Mouse (Mus musculus) embryonic facial prominence, embryonic 15.5 days (tissue): ENCODE measurements at regions not wholly inside any gene's neighbourhood (a gene's known extent, or its start where the extent isn't known, plus 50 kb on each side); places are given as distances from the start of the nearest gene placed in this dataset.

Experiments used
- ATAC-seq: fragments of 200-750 bp; cut with Nextera tagmentation; 2 replicates; pipeline ENCODE4 v1.8.0; 2017; ENCODE audit warnings: low read depth, moderate TSS enrichment; ENCODE audit not compliant: insufficient number of reproducible peaks, low FRiP score, low TSS enrichment
- H3K27ac ChIP-seq: fragments of 300-500 bp; sonication (generic); replicated peaks from 2 replicates; pipeline ENCODE4 v1.5.1; 2015; ENCODE audit warnings: mild to moderate bottlenecking, inconsistent platforms
- H3K27me3 ChIP-seq: fragments of 300-500 bp; sonication (generic); 2 replicates; pipeline ENCODE4 v1.6.1; 2015; ENCODE audit warnings: inconsistent platforms
- H3K36me3 ChIP-seq: fragments of 300-500 bp; sonication (generic); 2 replicates; pipeline ENCODE4 v1.6.1; 2015; ENCODE audit warnings: mild to moderate bottlenecking, inconsistent platforms
- H3K4me1 ChIP-seq: fragments of 300-500 bp; sonication (generic); 2 replicates; pipeline ENCODE4 v1.6.1; 2015; ENCODE audit warnings: inconsistent platforms
- H3K4me2 ChIP-seq: fragments of 300-500 bp; sonication (generic); replicated peaks from 2 replicates; pipeline ENCODE4 v1.6.1; 2015; ENCODE audit warnings: mild to moderate bottlenecking, inconsistent platforms
- H3K4me3 ChIP-seq: fragments of 300-500 bp; sonication (generic); replicated peaks from 2 replicates; pipeline ENCODE4 v1.5.1; 2015; ENCODE audit warnings: mild to moderate bottlenecking, inconsistent platforms
- H3K9ac ChIP-seq: fragments of 300-500 bp; sonication (generic); 2 replicates; pipeline ENCODE4 v1.6.1; 2015; ENCODE audit warnings: inconsistent platforms
- H3K9me3 ChIP-seq: fragments of 300-500 bp; sonication (generic); replicated peaks from 2 replicates; pipeline ENCODE4 v1.6.1; 2016; ENCODE audit warnings: inconsistent platforms
- WGBS: fragments of 180-500 bp; shearing (Covaris S2); methylation state at CpG from one replicate; pipeline ENCODE4 v1.1.7; 2015; 5-methylcytosine and 5-hydroxymethylcytosine counted together

DNA sequence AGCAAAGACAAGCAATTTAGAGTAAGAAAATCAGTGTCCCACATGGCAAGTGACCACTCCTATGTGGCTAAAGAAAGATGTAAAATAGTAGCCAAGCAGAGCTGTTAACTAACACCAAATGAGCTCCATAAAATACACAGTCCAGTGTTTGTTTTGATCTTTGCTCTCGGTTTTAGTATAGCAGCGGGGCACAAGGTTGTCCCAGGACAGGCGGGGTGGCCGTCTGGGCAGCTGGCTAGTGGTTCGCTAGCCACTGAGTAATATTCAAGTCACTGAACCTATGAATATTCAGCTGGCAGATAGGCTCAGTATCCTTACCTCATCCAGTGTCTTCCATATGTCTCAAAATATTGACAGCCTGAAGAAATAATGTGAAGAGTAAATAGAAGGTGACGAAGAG lies 189.5 kb downstream of the Klf5 start:
- Histone ChIP-seq H3K4me1 (no peaks in the 10 kb centered on the region), H3K4me2 (no peak overlapping the region), H3K9ac (no peak overlapping the region), H3K27ac (no peak overlapping the region), H3K36me3 (no peaks in the 10 kb centered on the region), H3K27me3 (no peaks in the 10 kb centered on the region), H3K4me3 (no peak overlapping the region), H3K9me3 (no peaks in the 10 kb centered on the region)
- ATAC-seq: no peak
- WGBS: 71% methylated on average over 6 of the region's 6 CpGs

DNA sequence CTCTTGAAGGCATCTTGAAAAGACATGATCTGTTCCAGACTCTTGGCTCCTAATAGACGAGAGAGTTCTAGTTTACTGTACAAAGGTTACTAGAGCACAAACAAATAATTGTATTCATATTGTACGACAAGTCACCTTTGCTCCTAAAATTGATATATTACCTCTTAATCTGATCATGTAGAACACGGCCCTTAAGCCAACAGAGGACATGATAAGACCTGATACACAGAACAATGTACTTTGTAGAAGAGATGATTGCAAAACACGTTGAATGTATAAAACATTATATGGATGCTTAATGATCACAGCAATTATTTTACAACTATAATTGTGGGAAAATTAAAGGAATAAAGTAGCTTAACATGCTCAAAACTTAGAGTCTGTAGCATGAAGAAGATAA lies 194.7 kb downstream of the Klf5 start:
- Histone ChIP-seq H3K27ac (no peak overlapping the region), H3K27me3 (no peaks in the 10 kb centered on the region), H3K4me3 (no peak overlapping the region), H3K9ac (no peak overlapping the region), H3K9me3 (no peaks in the 10 kb centered on the region), H3K36me3 (no peaks in the 10 kb centered on the region), H3K4me1 (no peaks in the 10 kb centered on the region), H3K4me2 (no peak overlapping the region)
- ATAC-seq: no peak
- WGBS: 72% methylated on average over 4 of the region's 4 CpGs

DNA sequence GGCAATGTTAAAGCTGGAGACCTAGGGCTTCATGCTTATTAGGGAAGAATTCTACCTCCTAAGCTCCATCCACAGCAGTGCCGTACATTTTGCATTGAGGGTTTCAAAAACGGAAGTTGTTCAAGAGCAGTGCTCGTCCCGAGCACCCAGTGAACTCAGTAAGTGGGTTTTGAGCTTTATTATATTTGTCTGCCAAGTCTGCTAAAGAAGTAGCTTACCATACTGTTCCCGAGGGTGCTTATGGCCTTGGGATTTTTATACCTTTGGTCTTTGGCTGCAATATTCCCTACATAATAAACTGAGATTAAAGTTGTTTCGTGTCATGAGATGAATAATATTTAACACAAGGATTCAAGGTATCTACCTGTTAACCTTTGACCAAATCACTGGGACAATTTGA lies 195.2 kb downstream of the Klf5 start:
- no peak for ATAC-seq
- WGBS: 83% methylated on average over 6 of the region's 6 CpGs
- Histone ChIP-seq H3K27ac (no peak overlapping the region), H3K9ac (no peak overlapping the region), H3K27me3 (no peaks in the 10 kb centered on the region), H3K36me3 (no peaks in the 10 kb centered on the region), H3K4me3 (no peak overlapping the region), H3K4me2 (no peak overlapping the region), H3K4me1 (no peaks in the 10 kb centered on the region), H3K9me3 (no peaks in the 10 kb centered on the region)

DNA sequence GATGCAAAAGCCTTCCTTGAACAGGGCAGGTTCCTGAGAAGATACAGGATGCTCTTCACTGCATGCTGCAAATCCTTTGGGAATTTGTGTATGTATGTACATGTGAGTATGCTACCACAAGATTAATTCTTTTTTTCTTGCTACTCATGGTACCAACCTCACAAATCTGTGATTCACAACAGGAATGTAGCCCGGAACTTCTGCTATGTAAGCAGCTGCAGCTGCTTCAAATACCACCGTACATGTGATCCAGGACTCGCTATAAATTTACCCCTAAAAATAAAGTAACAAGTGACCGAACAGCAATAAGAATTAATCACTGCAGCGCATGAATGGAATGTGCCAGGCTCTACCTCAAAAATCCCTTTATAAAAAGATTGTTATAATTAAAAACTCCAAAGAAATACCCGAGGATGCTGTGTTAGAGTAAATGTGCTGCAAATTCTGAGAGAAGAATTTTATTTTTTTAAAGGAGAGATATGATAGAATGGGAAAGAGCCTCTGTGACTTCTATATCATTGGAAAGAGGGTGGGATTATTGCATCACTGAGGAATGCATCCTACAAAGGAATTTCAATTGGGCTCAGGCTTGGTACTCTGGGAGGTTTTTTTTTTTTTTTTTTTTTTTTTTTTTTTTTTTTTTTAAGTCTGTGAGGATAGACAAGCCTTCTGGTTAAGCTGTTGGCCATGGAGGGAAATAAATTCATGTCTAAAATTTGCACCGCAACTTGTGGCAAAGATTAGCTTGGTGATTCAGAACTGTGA lies 201.2 kb downstream of the Klf5 start:
- no peak overlapping the region for H3K27ac ChIP-seq
- no peaks in the 10 kb centered on the region for H3K9me3 ChIP-seq
- WGBS: 62% methylated on average over 7 of the region's 7 CpGs
- H3K27me3 ChIP-seq: no peaks in the 10 kb centered on the region
- H3K4me1 ChIP-seq: no peaks in the 10 kb centered on the region
- ATAC-seq: no peak
- no peaks in the 10 kb centered on the region for H3K36me3 ChIP-seq
- H3K4me2 ChIP-seq: no peak overlapping the region
- no peak overlapping the region for H3K9ac ChIP-seq
- no peak overlapping the region for H3K4me3 ChIP-seq

DNA sequence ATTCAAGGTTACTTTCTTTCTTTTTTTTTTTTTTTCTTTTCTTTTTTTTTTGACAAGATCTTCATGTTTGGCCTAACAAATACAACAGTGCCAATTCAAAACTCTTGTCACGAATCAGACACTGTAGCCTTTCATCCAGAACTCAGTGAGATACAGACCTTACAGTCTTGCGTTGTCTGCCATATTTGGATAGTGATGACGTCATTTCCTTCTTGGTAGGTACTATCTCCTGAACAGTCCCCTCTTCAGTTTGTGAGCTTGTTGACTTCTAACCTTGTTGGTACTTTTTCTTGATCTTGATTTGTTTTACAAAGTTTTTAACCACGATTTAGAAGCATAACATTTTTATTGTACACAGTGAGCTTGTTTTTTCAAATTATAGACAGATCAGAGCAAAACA lies 206.4 kb downstream of the Klf5 start:
- 70% methylated on average over 4 of the region's 4 CpGs for WGBS
- H3K4me2 ChIP-seq: no peak overlapping the region
- no peak overlapping the region for H3K27ac ChIP-seq
- H3K4me1 ChIP-seq: no peaks in the 10 kb centered on the region
- no peak overlapping the region for H3K4me3 ChIP-seq
- no peak overlapping the region for H3K9ac ChIP-seq
- H3K27me3 ChIP-seq: no peaks in the 10 kb centered on the region
- ATAC-seq: no peak
- no peaks in the 10 kb centered on the region for H3K9me3 ChIP-seq
- H3K36me3 ChIP-seq: no peaks in the 10 kb centered on the region

DNA sequence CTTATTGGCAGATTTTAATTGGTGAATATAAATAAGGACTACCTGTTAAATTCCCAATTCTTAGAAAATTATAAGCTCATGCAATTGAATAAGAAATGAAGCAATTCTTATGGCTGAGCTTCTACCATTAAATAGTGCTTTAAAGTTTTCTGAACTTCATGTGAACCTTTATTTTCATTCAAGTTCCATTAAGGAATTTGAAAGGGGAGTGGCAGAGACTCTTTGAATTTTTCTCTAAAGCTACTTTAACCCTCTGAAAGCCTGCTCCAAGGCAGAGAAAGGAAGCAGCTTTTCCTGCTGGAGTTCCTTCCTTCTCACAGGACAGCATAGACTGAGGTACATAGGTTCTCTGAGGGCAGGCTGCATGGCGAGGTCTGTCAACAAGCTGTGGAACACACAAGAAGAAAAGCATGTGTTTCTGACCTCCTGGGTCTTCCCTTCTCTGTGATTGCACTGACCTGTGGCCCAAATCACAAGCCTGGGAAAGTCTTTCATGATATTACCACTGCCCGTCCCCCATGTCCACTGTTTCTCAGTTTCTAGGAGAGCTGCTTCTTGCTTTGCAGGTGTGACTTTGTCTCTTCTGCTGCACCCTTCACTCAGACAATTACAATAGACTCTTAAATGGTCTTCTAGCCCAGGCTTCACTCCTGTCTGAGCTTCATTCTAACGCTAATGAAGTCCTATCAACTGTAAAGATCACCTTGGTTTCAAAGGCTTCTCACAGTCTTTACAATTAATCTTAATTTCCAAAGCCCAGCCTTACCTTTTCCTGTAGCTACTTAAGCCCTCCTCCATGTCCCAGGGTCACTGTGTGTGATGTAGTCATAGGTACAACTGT lies 211.4 kb downstream of the Klf5 start:
- no peaks in the 10 kb centered on the region for H3K9me3 ChIP-seq
- no peak overlapping the region for H3K27ac ChIP-seq
- H3K36me3 ChIP-seq: no peaks in the 10 kb centered on the region
- no peaks in the 10 kb centered on the region for H3K4me1 ChIP-seq
- no peak overlapping the region for H3K4me2 ChIP-seq
- H3K27me3 ChIP-seq: no peaks in the 10 kb centered on the region
- H3K4me3 ChIP-seq: no peak overlapping the region
- H3K9ac ChIP-seq: no peak overlapping the region
- 43% methylated on average over 3 of the region's 3 CpGs for WGBS
- no peak for ATAC-seq

DNA sequence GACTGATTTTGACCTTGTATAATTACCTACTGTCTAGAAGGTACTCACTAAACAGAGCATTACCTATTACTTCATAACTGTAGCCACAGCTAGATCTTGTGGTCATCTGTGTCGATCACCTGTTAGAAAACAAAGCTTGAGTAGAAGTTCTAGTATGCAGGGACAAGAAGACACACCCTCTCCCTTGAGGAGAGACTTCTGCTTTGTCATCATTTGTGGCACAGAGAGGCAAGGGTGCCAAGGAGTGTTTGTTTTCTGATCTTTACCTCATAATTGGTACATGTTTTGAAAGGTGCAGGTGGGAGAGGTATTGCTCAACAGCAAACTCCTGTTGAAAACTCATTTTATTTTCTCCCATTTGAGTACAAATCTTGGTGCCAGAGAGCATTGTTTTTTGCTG lies 217.0 kb downstream of the Klf5 start:
- H3K27me3 ChIP-seq: no peaks in the 10 kb centered on the region
- no peaks in the 10 kb centered on the region for H3K4me1 ChIP-seq
- no peak for ATAC-seq
- no peak overlapping the region for H3K9ac ChIP-seq
- H3K4me3 ChIP-seq: no peak overlapping the region
- 83% methylated on average over 1 of the region's 1 CpGs for WGBS
- H3K4me2 ChIP-seq: no peak overlapping the region
- no peaks in the 10 kb centered on the region for H3K9me3 ChIP-seq
- H3K36me3 ChIP-seq: no peaks in the 10 kb centered on the region
- H3K27ac ChIP-seq: no peak overlapping the region

DNA sequence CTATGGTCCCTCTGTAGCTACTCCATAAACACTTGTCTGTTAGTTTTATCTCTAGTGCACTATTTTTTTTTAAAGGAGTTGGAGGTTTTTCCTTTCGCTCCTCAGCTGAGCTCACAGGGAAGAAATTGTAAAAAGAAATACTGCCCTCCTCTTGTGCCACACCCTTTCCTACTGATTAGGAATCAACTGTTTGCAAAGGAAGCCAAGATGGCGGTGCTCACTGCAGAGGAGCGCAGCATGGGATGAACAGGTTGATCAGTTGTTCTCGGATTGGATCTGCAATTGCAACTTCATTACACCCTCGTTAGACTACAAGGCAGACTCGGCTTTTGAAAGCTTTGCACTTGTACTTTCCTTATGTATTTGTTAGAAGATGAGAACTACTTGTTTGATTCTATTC lies 218.2 kb downstream of the Klf5 start:
- WGBS: 89% methylated on average over 6 of the region's 6 CpGs

DNA sequence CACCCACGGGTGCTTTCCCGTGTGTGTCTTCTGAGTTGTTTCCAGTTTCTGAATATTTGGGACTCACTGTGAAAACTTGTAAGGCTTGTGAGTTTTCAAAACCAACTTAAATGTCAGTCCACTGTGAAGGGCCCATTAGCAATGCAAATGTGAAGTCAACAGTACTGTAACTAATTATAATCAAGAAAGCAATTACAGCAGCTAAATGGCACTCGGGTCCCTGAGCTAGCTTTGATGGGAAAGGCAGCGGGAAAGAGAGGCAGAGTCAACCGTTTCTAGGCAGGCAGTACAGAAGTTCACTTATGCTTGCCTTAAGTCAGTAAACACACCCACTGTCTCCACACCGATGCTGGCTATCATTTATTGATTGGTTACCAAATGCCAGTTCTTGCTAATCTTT lies 221.9 kb downstream of the Klf5 start:
- H3K9me3 ChIP-seq: no peaks in the 10 kb centered on the region
- no peak overlapping the region for H3K27ac ChIP-seq
- no peaks in the 10 kb centered on the region for H3K27me3 ChIP-seq
- H3K36me3 ChIP-seq: no peaks in the 10 kb centered on the region
- ATAC-seq: no peak
- H3K9ac ChIP-seq: no peak overlapping the region
- H3K4me2 ChIP-seq: no peak overlapping the region
- no peak overlapping the region for H3K4me3 ChIP-seq
- WGBS: 58% methylated on average over 6 of the region's 6 CpGs
- no peaks in the 10 kb centered on the region for H3K4me1 ChIP-seq

More for the DNA sequence above, 218.2 kb downstream of the Klf5 start:
- no peak for ATAC-seq
- Histone ChIP-seq H3K4me2 (no peak overlapping the region), H3K27me3 (no peaks in the 10 kb centered on the region), H3K27ac (no peak overlapping the region), H3K9ac (no peak overlapping the region), H3K4me1 (no peaks in the 10 kb centered on the region), H3K4me3 (no peak overlapping the region), H3K9me3 (no peaks in the 10 kb centered on the region), H3K36me3 (no peaks in the 10 kb centered on the region)

DNA sequence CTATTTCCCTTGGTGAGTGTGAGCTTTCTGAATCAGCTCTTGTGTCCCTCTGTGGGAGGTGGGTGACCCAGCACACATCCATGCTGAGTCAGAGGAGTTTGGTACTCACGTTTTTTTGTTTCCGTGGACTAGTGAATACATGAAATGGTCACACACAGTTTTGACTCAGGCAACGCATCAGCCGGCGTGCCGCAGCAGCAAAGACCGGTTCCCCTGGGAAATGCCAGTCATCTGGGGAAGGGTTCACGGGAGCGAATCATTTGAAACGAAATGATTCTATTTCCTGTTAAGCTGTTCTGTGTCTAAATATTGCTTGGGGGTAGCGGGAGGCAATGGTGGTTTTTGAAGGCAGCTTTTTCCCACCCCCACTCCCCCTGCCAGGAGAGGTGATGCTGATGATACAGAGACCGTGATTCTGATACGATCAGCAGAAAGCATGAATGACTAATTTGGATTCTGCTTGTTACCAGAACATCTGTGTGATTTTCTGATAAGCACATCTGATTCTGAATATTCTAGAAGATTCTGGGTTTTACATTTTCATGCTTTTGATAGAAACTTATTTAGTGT lies 223.5 kb downstream of the Klf5 start:
- Histone ChIP-seq H3K9ac (no peak overlapping the region), H3K4me3 (no peak overlapping the region), H3K36me3 (no peaks in the 10 kb centered on the region), H3K4me1 (no peaks in the 10 kb centered on the region), H3K9me3 (no peaks in the 10 kb centered on the region), H3K27me3 (no peaks in the 10 kb centered on the region), H3K4me2 (no peak overlapping the region), H3K27ac (no peak overlapping the region)
- no peak for ATAC-seq
- WGBS: 75% methylated on average over 13 of the region's 13 CpGs

DNA sequence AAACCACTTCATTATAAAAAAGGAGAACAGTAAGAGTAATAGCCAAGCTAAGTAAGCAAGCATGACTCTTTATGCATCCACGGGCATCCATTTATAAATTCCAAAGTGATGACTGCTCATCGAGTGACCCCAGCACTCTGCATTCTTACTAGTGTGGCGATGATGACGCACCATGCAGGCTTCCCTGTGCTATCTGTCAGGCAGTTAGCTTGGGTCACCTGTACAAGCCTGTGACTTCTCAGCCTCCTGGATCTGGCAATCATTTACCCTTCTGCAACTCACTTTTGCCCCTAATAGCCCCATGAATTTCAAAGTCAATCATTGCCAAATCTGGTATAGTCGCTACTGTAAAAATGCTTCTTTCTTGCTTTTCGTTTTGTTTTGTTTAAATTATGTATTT lies 237.3 kb downstream of the Klf5 start:
- Histone ChIP-seq H3K9me3 (no peaks in the 10 kb centered on the region), H3K36me3 (no peaks in the 10 kb centered on the region), H3K27ac (no peak overlapping the region), H3K4me2 (no peak overlapping the region), H3K9ac (no peak overlapping the region), H3K4me3 (no peak overlapping the region), H3K4me1 (no peaks in the 10 kb centered on the region), H3K27me3 (no peaks in the 10 kb centered on the region)
- ATAC-seq: no peak
- WGBS: 83% methylated on average over 6 of the region's 6 CpGs
